Mouse (Mus musculus) adrenal gland, postnatal 36 days (tissue): ENCODE results near the gene Slc17a6. TPM values are rescaled to one million over a fixed set of nuclear protein-coding genes. Genes with fewer than 3 reads are reported as not detected.
"Not testable (repeated sequence)": the region's sequence is repeated elsewhere in the genome, so short reads cannot be mapped to it uniquely, and the experiment has no call there.

Experiments used
- DNase-seq, 2 experiments: peaks; one replicate each; pipeline ENCODE4 v3.0.0; 2021; ENCODE audit warnings: mixed read lengths in 1 of 2
- total RNA-seq, 2 experiments: library from RNA; stranded (reverse); gene quantifications; 2 replicates each; pipeline ENCODE4 v1.2.3; 2021

Gene Slc17a6
- total RNA-seq, 2 experiments from 2014 or later, result 0.36 to 0.72 TPM

GRCm38 (mm10) chr7:51693539-51694217 lies 71.9 kb downstream of the Slc17a6 start:
- DNase-seq, result no peak

GRCm38 (mm10) chr7:51694452-51694851 lies 72.6 kb downstream of the Slc17a6 start:
- no peak for DNase-seq

- DNase-seq, result no peak
Observed at GRCm38 (mm10) chr7:51709508-51709907, 87.7 kb downstream of the Slc17a6 start.

- DNase-seq, result not testable (repeated sequence)
Observed at GRCm38 (mm10) chr7:51710346-51710745, 88.5 kb downstream of the Slc17a6 start.

GRCm38 (mm10) chr7:51715771-51716170 lies 94.0 kb downstream of the Slc17a6 start:
- DNase-seq, result no peak

Other genes starting within 250 kb of the Slc17a6 start
- gene Ano5, start 111.0 kb upstream of the Slc17a6 start, total RNA-seq, result under 1 TPM; 0.10 to 0.33 TPM
- gene Gas2, start 240.0 kb downstream of the Slc17a6 start, total RNA-seq, result 10 to 100 TPM; 41.4 to 54.1 TPM
- 1 to 10 TPM; 7.7 to 8.2 TPM for gene Fancf, start 240.3 kb downstream of the Slc17a6 start, total RNA-seq